Mouse (Mus musculus): ENCODE data around the gene Tmem44. TPM values are rescaled to one million over a fixed set of nuclear protein-coding genes. Genes with fewer than 3 reads are reported as not detected.

Gene Tmem44
- polyA plus RNA-seq, 1 experiment: 3.1 TPM

DNA sequence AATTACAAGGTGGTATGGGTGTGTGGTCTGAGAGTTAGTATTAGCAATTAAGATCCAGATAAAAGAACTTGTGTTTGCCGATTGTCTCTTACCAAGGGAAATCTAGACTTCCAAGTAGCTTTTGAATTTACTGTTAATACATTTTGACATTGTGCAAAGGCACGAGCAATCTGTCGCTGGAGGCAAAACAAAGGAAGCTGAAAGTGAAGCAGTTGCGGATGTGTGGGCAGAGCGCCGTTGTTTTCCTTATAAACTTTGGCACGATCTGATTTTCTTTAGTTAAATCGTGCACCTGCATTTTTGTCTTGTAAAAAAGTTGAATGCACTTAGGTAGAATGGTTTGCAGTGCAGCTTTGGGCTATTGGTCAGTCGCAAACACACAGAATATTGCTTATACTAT is 40.6 kb downstream of the Tmem44 start:
- 6% methylated on average over 9 of the region's 9 CpGs for WGBS

DNA sequence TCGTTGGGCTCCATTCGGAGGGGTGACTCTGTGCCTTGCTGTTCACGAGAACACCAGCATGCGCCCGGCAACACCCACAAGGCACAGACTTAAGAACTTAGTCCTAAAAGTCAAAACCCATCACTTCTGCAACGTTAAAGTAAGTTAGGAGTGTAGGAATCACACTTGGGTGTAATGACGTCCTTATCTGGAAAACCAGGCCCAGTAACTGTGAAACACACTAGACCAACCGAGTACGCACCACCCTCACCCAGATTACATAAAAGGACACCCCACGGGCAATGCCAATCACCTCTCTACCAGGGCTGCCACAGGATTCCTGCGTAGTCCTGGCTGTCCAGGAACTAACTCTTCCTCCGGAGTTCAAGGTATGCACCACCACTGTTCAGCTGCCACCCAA is 41.3 kb downstream of the Tmem44 start:
- 95% methylated on average over 12 of the region's 12 CpGs for WGBS
- no peaks in the 10 kb centered on the region for H3K36me3 ChIP-seq (ENCODE audit: control insufficient read depth, insufficient read depth, low read length)
- no peak overlapping the region for H3K4me3 ChIP-seq (ENCODE audit: control insufficient read depth, insufficient read depth, low read length)
- DNase-seq: no peak
- peaks cover 14% of the 10 kb centered on the region for H3K4me1 ChIP-seq (replicated peaks; ENCODE audit: control insufficient read depth, insufficient read depth, low read length)
- TF ChIP-seq CTCF (IDR thresholded peaks at IDR 0.05; ENCODE audit: borderline replicate concordance, control insufficient read depth, extremely low read depth, insufficient read depth, low read length, poor library complexity) (no peak), POLR2A (IDR thresholded peaks at IDR 0.05; ENCODE audit: control insufficient read depth, extremely low read depth, insufficient read depth, low read length, poor library complexity) (no peak)
- H3K27me3 ChIP-seq (ENCODE audit: control insufficient read depth, insufficient read depth, low read length): no peaks in the 10 kb centered on the region
- H3K27ac ChIP-seq (ENCODE audit: control insufficient read depth, insufficient read depth, low read length): peak overlapping the region; percentile 45; the same call in 1 of the 2 replicates

More for the DNA sequence above, 40.6 kb downstream of the Tmem44 start:
- Histone ChIP-seq H3K4me3 (ENCODE audit: control insufficient read depth, insufficient read depth, low read length) (peak overlapping the region; percentile 58), H3K36me3 (ENCODE audit: control insufficient read depth, insufficient read depth, low read length) (no peaks in the 10 kb centered on the region), H3K4me1 (replicated peaks; ENCODE audit: control insufficient read depth, insufficient read depth, low read length) (peaks cover 14% of the 10 kb centered on the region), H3K27me3 (ENCODE audit: control insufficient read depth, insufficient read depth, low read length) (no peaks in the 10 kb centered on the region), H3K27ac (ENCODE audit: control insufficient read depth, insufficient read depth, low read length) (peak overlapping the region; percentile 89)
- DNase-seq: peak; percentile 30
- no peak for TF ChIP-seq POLR2A (IDR thresholded peaks at IDR 0.05; ENCODE audit: control insufficient read depth, extremely low read depth, insufficient read depth, low read length, poor library complexity)
- no peak for TF ChIP-seq CTCF (IDR thresholded peaks at IDR 0.05; ENCODE audit: borderline replicate concordance, control insufficient read depth, extremely low read depth, insufficient read depth, low read length, poor library complexity)

DNA sequence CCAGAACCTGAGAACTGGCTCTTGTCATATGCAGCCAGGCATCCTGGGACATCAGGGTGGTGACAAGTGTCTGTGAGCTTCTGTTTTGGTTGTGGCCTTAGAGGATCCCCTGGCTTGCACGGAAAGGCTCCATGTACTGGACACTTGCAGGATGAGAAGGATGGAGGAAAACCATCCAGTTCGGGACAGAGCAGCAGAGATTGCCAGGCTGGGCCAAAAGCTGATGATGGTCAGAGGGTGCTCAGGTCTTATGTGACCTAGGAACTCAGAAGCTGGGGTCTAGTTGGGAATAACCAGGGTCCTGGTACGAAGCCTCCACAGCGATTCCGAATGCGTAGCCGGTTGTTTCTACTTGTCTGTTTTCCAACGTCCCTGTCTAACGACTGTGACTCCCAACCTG is 41.9 kb downstream of the Tmem44 start:
- no peaks in the 10 kb centered on the region for H3K36me3 ChIP-seq (ENCODE audit: control insufficient read depth, insufficient read depth, low read length)
- no peak for DNase-seq
- TF ChIP-seq POLR2A (IDR thresholded peaks at IDR 0.05; ENCODE audit: control insufficient read depth, extremely low read depth, insufficient read depth, low read length, poor library complexity): no peak
- TF ChIP-seq CTCF (IDR thresholded peaks at IDR 0.05; ENCODE audit: borderline replicate concordance, control insufficient read depth, extremely low read depth, insufficient read depth, low read length, poor library complexity): no peak
- WGBS: 97% methylated on average over 9 of the region's 9 CpGs
- no peak overlapping the region for H3K4me3 ChIP-seq (ENCODE audit: control insufficient read depth, insufficient read depth, low read length)
- H3K27me3 ChIP-seq (ENCODE audit: control insufficient read depth, insufficient read depth, low read length): no peaks in the 10 kb centered on the region
- H3K4me1 ChIP-seq (replicated peaks; ENCODE audit: control insufficient read depth, insufficient read depth, low read length): peaks cover 17% of the 10 kb centered on the region
- H3K27ac ChIP-seq (ENCODE audit: control insufficient read depth, insufficient read depth, low read length): no peak overlapping the region

DNA sequence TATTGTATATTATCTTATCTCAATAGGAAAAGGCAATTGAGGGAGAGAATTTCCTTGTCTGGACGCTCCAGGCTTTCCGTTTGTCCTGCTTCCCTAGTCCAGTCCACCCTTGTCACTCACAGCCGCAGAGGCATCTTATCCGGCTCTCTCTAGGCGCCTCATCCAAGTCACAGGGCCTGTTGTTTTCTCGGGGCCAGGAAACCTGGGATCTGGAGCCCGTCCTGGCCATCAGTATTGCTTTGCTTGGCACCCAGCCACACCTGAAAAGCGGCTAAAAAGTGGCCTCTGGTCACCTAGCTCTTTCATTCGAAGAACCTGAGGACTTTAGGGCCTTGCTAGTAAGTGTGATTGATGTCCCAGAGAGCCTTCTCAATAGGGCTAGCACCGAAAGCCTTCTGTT is 43.5 kb downstream of the Tmem44 start:
- Histone ChIP-seq H3K27me3 (ENCODE audit: control insufficient read depth, insufficient read depth, low read length) (no peaks in the 10 kb centered on the region), H3K27ac (ENCODE audit: control insufficient read depth, insufficient read depth, low read length) (no peak overlapping the region), H3K4me3 (ENCODE audit: control insufficient read depth, insufficient read depth, low read length) (no peak overlapping the region), H3K36me3 (ENCODE audit: control insufficient read depth, insufficient read depth, low read length) (no peaks in the 10 kb centered on the region), H3K4me1 (replicated peaks; ENCODE audit: control insufficient read depth, insufficient read depth, low read length) (peaks cover 14% of the 10 kb centered on the region)
- TF ChIP-seq POLR2A (IDR thresholded peaks at IDR 0.05; ENCODE audit: control insufficient read depth, extremely low read depth, insufficient read depth, low read length, poor library complexity) (no peak), CTCF (IDR thresholded peaks at IDR 0.05; ENCODE audit: borderline replicate concordance, control insufficient read depth, extremely low read depth, insufficient read depth, low read length, poor library complexity) (no peak)
- no peak for DNase-seq
- WGBS: 95% methylated on average over 10 of the region's 10 CpGs

DNA sequence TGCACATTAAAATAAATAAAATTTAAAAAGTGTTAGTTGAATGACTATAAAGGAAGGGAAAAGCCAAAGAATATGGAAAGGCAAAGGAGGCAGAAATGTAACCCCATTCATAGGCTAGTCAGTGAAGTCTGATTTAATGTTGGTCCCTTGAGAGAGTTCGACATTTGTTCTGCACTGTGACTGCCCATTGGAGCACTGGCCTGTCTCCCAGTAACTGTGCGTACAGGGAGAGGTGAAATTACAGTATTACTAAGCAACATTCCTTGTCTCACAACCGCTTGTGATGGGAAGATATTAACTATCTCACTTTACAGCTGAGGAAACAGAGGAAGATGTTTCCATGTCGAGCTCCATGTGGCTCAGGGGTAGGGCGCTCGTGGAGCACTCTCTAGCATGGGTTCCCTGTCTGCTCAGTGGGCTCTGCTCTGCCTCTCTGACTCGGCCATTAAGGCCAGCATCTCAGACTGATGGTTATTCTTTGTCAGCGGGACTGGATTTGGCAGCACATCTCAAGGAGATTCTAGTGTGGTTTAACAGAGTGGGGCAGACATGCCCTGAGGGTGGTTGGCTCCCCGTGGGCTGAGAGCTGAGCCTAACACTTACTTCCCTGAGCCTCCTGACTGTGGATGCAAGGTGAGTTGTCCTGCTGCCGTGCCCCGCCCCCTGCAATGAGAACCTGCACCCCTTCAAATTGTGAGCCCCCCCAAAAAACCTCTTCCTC is 45.2 kb downstream of the Tmem44 start:
- DNase-seq: no peak
- H3K27ac ChIP-seq (ENCODE audit: control insufficient read depth, insufficient read depth, low read length): no peak overlapping the region
- no peaks in the 10 kb centered on the region for H3K27me3 ChIP-seq (ENCODE audit: control insufficient read depth, insufficient read depth, low read length)
- no peaks in the 10 kb centered on the region for H3K36me3 ChIP-seq (ENCODE audit: control insufficient read depth, insufficient read depth, low read length)
- 90% methylated on average over 11 of the region's 11 CpGs for WGBS
- no peak for TF ChIP-seq POLR2A (IDR thresholded peaks at IDR 0.05; ENCODE audit: control insufficient read depth, extremely low read depth, insufficient read depth, low read length, poor library complexity)
- TF ChIP-seq CTCF (IDR thresholded peaks at IDR 0.05; ENCODE audit: borderline replicate concordance, control insufficient read depth, extremely low read depth, insufficient read depth, low read length, poor library complexity): no peak
- no peak overlapping the region for H3K4me3 ChIP-seq (ENCODE audit: control insufficient read depth, insufficient read depth, low read length)
- H3K4me1 ChIP-seq (replicated peaks; ENCODE audit: control insufficient read depth, insufficient read depth, low read length): peaks cover 6% of the 10 kb centered on the region

DNA sequence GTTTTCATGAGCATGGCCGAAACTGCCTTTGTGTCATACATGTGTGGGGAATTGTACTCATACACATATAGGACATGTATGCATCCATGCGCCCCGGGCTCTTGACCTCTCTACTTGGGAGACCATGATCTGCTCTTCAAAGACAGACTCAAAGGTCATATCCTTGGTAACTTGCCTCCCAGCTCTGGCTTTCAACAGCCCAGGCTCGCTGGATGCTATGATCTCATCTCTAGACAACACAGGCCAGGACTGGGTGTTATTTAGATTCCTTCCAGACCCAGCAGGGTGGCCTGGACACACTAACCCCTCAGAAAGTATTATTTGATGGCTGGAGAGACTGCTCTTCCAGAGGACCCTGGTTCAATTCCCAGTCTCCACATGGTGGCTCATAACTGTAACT is 45.8 kb downstream of the Tmem44 start:
- Histone ChIP-seq H3K27ac (ENCODE audit: control insufficient read depth, insufficient read depth, low read length) (no peak overlapping the region), H3K27me3 (ENCODE audit: control insufficient read depth, insufficient read depth, low read length) (no peaks in the 10 kb centered on the region), H3K4me3 (ENCODE audit: control insufficient read depth, insufficient read depth, low read length) (no peak overlapping the region), H3K36me3 (ENCODE audit: control insufficient read depth, insufficient read depth, low read length) (no peaks in the 10 kb centered on the region), H3K4me1 (replicated peaks; ENCODE audit: control insufficient read depth, insufficient read depth, low read length) (peaks cover 6% of the 10 kb centered on the region)
- DNase-seq: no peak
- TF ChIP-seq POLR2A (IDR thresholded peaks at IDR 0.05; ENCODE audit: control insufficient read depth, extremely low read depth, insufficient read depth, low read length, poor library complexity) (no peak), CTCF (IDR thresholded peaks at IDR 0.05; ENCODE audit: borderline replicate concordance, control insufficient read depth, extremely low read depth, insufficient read depth, low read length, poor library complexity) (no peak)
- 61% methylated on average over 4 of the region's 4 CpGs for WGBS

Measured in thymus, adult 2 months (tissue).